Mouse (Mus musculus) neural tube, embryonic 14.5 days (tissue): ENCODE results near the gene Cwc25. TPM values are rescaled to one million over a fixed set of nuclear protein-coding genes. Genes with fewer than 3 reads are reported as not detected.
A peak's percentile ranks its signal among the peaks of the same experiment; 100 is the strongest.

ENCODE experiments used
- ATAC-seq: fragments of 200-750 bp; cut with Nextera tagmentation; 2 replicates; pipeline ENCODE4 v1.8.0; 2017; ENCODE audit warnings: low read depth, mild to moderate bottlenecking, moderate TSS enrichment, moderate library complexity
- H3K27ac ChIP-seq: fragments of 300-500 bp; sonication (generic); 2 replicates; pipeline ENCODE4 v1.5.1; 2014; ENCODE audit warnings: low read depth, mild to moderate bottlenecking, control low read depth, low read length, moderate library complexity, mixed read lengths
- H3K27me3 ChIP-seq: fragments of 300-500 bp; sonication (generic); 2 replicates; pipeline ENCODE4 v1.6.1; 2014; ENCODE audit warnings: low read length; ENCODE audit not compliant: control insufficient read depth, insufficient read depth
- H3K36me3 ChIP-seq: fragments of 300-500 bp; sonication (generic); 2 replicates; pipeline ENCODE4 v1.6.1; 2014; ENCODE audit warnings: low read length, mixed read lengths; ENCODE audit not compliant: control insufficient read depth, insufficient read depth
- H3K4me1 ChIP-seq: fragments of 300-500 bp; sonication (generic); 2 replicates; pipeline ENCODE4 v1.6.1; 2014; ENCODE audit warnings: low read length; ENCODE audit not compliant: control insufficient read depth, insufficient read depth
- H3K4me2 ChIP-seq: fragments of 300-500 bp; sonication (generic); 2 replicates; pipeline ENCODE4 v1.6.1; 2014; ENCODE audit warnings: mild to moderate bottlenecking, low read depth, low read length, control low read depth
- H3K4me3 ChIP-seq: fragments of 300-500 bp; sonication (generic); 2 replicates; pipeline ENCODE4 v1.5.1; 2014; ENCODE audit warnings: low read depth, low read length, control low read depth, mixed read lengths
- H3K9ac ChIP-seq: fragments of 300-500 bp; sonication (generic); replicated peaks from 2 replicates; pipeline ENCODE4 v1.6.1; 2014; ENCODE audit warnings: low read depth, mild to moderate bottlenecking, control low read depth, low read length, mixed read lengths
- H3K9me3 ChIP-seq: fragments of 300-500 bp; sonication (generic); 2 replicates; pipeline ENCODE4 v1.6.1; 2016; ENCODE audit warnings: low read length; ENCODE audit not compliant: control insufficient read depth
- WGBS: fragments of 180-500 bp; shearing (Covaris S2); extraction: QIAGEN DNeasy Blood & Tissue Kit; methylation state at CpG from one replicate; pipeline ENCODE4 v1.1.7; 2014; 5-methylcytosine and 5-hydroxymethylcytosine counted together
- polyA plus RNA-seq: library from polyadenylated mRNA; unstranded; fragments of >200 nt; fragmentation: Nextera tagmentation; extraction: Ambion mirVana; gene quantifications from 2 replicates; pipeline ENCODE4 v1.2.1, GENCODE M21; 2014

Cwc25 gene
- polyA plus RNA-seq, 1 experiment from 2014 or later = 13.8 TPM

DNA sequence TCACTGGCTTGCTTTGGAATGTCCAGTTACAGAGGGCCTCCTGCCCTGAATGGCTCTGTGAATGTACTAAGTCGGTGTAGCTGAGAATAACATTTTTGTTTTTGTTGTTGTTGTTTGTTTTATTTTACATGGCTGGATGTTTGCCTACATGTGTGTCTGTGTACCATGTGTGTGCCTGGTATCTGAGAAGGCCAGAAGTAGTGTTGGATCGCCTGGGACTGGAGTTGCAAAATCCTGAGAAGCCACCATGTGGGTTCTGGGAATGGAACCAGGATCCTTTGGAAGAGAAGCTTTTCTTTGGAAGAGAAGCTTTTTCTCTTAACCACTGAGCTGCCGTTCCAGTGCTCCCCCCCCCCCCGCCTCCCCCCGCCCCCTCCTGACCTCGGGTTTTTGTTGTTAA is 36.1 kb upstream of the Cwc25 start:
- Histone ChIP-seq H3K4me2 (peak overlapping the region; percentile 90; the same call in 1 of the 2 replicates), H3K9me3 (no peaks in the 10 kb centered on the region), H3K36me3 (no peaks in the 10 kb centered on the region), H3K27me3 (no peaks in the 10 kb centered on the region; the same call in 1 of the 2 replicates), H3K9ac (no peak overlapping the region), H3K27ac (no peak overlapping the region), H3K4me1 (peaks cover 48% of the 10 kb centered on the region), H3K4me3 (no peak overlapping the region)
- no peak for ATAC-seq
- 51% methylated on average over 6 of the region's 6 CpGs for WGBS

- Histone ChIP-seq H3K4me3 (peak overlapping the region; percentile 93), H3K27ac (0 out of 2 replicates have a peak overlapping the region, but pooled peaks have one; percentile 35), H3K4me1 (peaks cover 48% of the 10 kb centered on the region), H3K36me3 (no peaks in the 10 kb centered on the region), H3K9ac (no peak overlapping the region), H3K27me3 (no peaks in the 10 kb centered on the region; the same call in 1 of the 2 replicates), H3K4me2 (peak overlapping the region; percentile 90), H3K9me3 (no peaks in the 10 kb centered on the region)
- WGBS = 45% methylated on average over 1 of the region's 1 CpGs
- no peak for ATAC-seq
Observed at GRCm38 (mm10) chr11:97802194-97802470, 35.8 kb upstream of the Cwc25 start.

- Histone ChIP-seq H3K9ac (peak overlapping the region; percentile 91; the same call in 1 of the 2 replicates), H3K4me2 (peak overlapping the region; percentile 90), H3K27ac (peak overlapping the region; percentile 86; the same call in 1 of the 2 replicates), H3K4me3 (peak overlapping the region; percentile 93), H3K9me3 (no peaks in the 10 kb centered on the region), H3K27me3 (no peaks in the 10 kb centered on the region; the same call in 1 of the 2 replicates), H3K36me3 (no peaks in the 10 kb centered on the region), H3K4me1 (peaks cover 46% of the 10 kb centered on the region)
- ATAC-seq = no peak
- WGBS = 19% methylated on average over 8 of the region's 8 CpGs
Observed at GRCm38 (mm10) chr11:97801409-97802193, 35.2 kb upstream of the Cwc25 start.

- H3K36me3 ChIP-seq = no peaks in the 10 kb centered on the region
- peak overlapping the region; percentile 90 for H3K4me2 ChIP-seq
- peaks cover 38% of the 10 kb centered on the region for H3K4me1 ChIP-seq
- peak overlapping the region; percentile 91 for H3K9ac ChIP-seq
- peak overlapping the region; percentile 86 for H3K27ac ChIP-seq
- H3K27me3 ChIP-seq = no peaks in the 10 kb centered on the region; the same call in 1 of the 2 replicates
- WGBS = 6% methylated on average over 17 of the region's 17 CpGs
- H3K4me3 ChIP-seq = peak overlapping the region; percentile 93
- no peaks in the 10 kb centered on the region for H3K9me3 ChIP-seq
- ATAC-seq = no peak
Observed at GRCm38 (mm10) chr11:97800691-97801408, 34.5 kb upstream of the Cwc25 start.

DNA sequence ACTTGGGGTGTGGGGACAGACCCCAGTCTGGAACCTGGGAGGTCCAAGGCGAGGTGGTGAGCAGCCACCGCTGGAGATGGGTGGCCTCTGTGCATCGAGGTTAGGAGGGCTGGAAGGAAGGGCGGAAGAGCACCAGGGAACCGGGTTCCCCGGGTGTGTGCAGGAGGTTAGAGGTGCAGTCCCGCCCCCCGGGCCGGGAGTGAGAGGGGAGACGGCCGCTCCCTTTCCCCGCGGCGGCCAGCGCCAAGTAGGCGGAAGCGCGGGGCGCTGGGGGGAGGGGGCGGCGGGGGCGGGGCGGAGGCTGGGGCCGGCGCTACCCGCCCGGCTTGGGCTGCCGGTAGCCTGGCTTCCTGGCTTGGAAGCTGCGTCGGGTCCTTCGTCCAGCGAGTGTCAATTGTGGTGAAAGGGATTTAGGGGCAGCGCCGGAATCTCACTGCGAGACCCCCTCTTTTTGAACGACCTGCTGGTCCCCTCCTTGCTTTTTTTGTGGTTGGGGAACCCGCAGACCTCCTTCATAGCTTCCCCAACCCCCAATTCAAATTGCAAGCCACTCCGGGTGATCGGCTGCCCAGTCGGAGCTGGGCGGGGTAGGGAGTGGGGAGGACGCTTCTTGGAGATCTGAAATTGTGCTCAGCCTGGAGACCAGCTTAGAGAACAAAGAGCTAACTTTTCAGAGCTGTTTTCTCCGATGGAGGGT is 33.8 kb upstream of the Cwc25 start:
- Histone ChIP-seq H3K36me3 (no peaks in the 10 kb centered on the region), H3K27me3 (no peaks in the 10 kb centered on the region; the same call in 1 of the 2 replicates), H3K4me2 (peak overlapping the region; percentile 90), H3K4me3 (peak overlapping the region; percentile 93), H3K9me3 (no peaks in the 10 kb centered on the region), H3K9ac (peak overlapping the region; percentile 91), H3K27ac (peak overlapping the region; percentile 86), H3K4me1 (peaks cover 31% of the 10 kb centered on the region)
- peak; percentile 48 for ATAC-seq
- under 1% methylated on average over 28 of the region's 43 CpGs for WGBS

- Histone ChIP-seq H3K9me3 (no peaks in the 10 kb centered on the region), H3K4me2 (peak overlapping the region; percentile 90), H3K4me1 (peaks cover 25% of the 10 kb centered on the region), H3K9ac (peak overlapping the region; percentile 91), H3K27ac (peak overlapping the region; percentile 86), H3K4me3 (peak overlapping the region; percentile 93), H3K36me3 (no peaks in the 10 kb centered on the region), H3K27me3 (no peaks in the 10 kb centered on the region; the same call in 1 of the 2 replicates)
- under 1% methylated on average over 59 of the region's 71 CpGs for WGBS
- ATAC-seq = peak; percentile 79
Observed at GRCm38 (mm10) chr11:97799146-97799993, 33.0 kb upstream of the Cwc25 start.

GRCm38 (mm10) chr11:97798782-97799145 is 32.4 kb upstream of the Cwc25 start, which contains the start of gene Lasp1:
Gene Lasp1 (plus strand): TSS chr11:97799000.
- H3K27me3 ChIP-seq = no peaks in the 10 kb centered on the region; the same call in 1 of the 2 replicates
- no peaks in the 10 kb centered on the region for H3K9me3 ChIP-seq
- ATAC-seq = peak; percentile 65
- peak within 1 kb of the TSS; percentile 91 for H3K9ac ChIP-seq
- peak within 1 kb of the TSS; percentile 90 for H3K4me2 ChIP-seq
- WGBS = 0% methylated on average over 11 of the region's 11 CpGs
- peak within 1 kb of the TSS; percentile 86 for H3K27ac ChIP-seq
- peak within 1 kb of the TSS; percentile 93 for H3K4me3 ChIP-seq
- no peaks in the 10 kb centered on the region for H3K36me3 ChIP-seq
- peaks cover 20% of the 10 kb centered on the region for H3K4me1 ChIP-seq

DNA sequence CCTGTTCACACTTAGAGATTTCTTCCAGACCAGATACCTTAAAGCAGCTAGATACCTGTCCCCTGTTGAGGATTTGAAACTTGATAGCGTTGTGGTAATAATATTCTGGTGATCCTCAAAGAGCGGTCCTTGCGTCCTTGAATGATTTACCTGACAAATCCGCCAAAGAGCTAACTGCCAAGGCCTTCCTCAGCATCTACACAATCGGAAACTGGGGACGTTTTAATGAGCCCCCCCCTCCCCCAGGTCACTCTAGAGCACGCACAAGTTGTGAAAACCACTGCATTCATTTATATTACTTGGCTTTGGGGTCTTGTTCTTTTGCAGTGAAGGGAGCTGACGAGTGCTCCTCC is 31.7 kb upstream of the Cwc25 start:
- Histone ChIP-seq H3K36me3 (no peaks in the 10 kb centered on the region), H3K27me3 (no peaks in the 10 kb centered on the region; the same call in 1 of the 2 replicates), H3K4me2 (peak overlapping the region; percentile 26; the same call in 1 of the 2 replicates), H3K9me3 (no peaks in the 10 kb centered on the region), H3K4me3 (peak overlapping the region; percentile 93), H3K9ac (no peak overlapping the region), H3K4me1 (peaks cover 17% of the 10 kb centered on the region; the same call in 1 of the 2 replicates), H3K27ac (peak overlapping the region; percentile 86)
- 38% methylated on average over 8 of the region's 8 CpGs for WGBS
- ATAC-seq = no peak
